Mouse (Mus musculus) neural tube, embryonic 11.5 days (tissue): Measurements from ENCODE around the gene Tmem116. TPM values are rescaled to one million over a fixed set of nuclear protein-coding genes. Genes with fewer than 3 reads are reported as not detected.
"Not testable (repeated sequence)": the region's sequence is repeated elsewhere in the genome, so short reads cannot be mapped to it uniquely, and the experiment has no call there.

Experiments used
- ATAC-seq: fragments of 200-750 bp; cut with Nextera tagmentation; 2 replicates; pipeline ENCODE4 v1.8.0; 2017; ENCODE audit warnings: moderate number of reproducible peaks, mild to moderate bottlenecking, moderate TSS enrichment, moderate library complexity; ENCODE audit not compliant: insufficient read depth, low FRiP score, low TSS enrichment
- DNase-seq: peaks from one replicate; pipeline ENCODE4 v3.0.0-alpha.2; 2015; ENCODE audit warnings: low spot score
- H3K27ac ChIP-seq: fragments of 300-500 bp; sonication (generic); 2 replicates; pipeline ENCODE4 v1.5.1; 2014; ENCODE audit warnings: low read depth, mild to moderate bottlenecking, low read length
- H3K27me3 ChIP-seq: fragments of 300-500 bp; sonication (generic); 2 replicates; pipeline ENCODE4 v1.6.1; 2014; ENCODE audit warnings: mild to moderate bottlenecking, low read length, mixed read lengths; ENCODE audit not compliant: control insufficient read depth, insufficient read depth
- H3K36me3 ChIP-seq: fragments of 300-500 bp; sonication (generic); 2 replicates; pipeline ENCODE4 v1.6.1; 2014; ENCODE audit warnings: mild to moderate bottlenecking, low read length, moderate library complexity, mixed read lengths; ENCODE audit not compliant: control insufficient read depth, insufficient read depth
- H3K4me1 ChIP-seq: fragments of 300-500 bp; sonication (generic); 2 replicates; pipeline ENCODE4 v1.6.1; 2014; ENCODE audit warnings: low read length, mixed read lengths; ENCODE audit not compliant: control insufficient read depth, insufficient read depth
- H3K4me2 ChIP-seq: fragments of 300-500 bp; sonication (generic); 2 replicates; pipeline ENCODE4 v1.6.1; 2014; ENCODE audit warnings: low read depth, mild to moderate bottlenecking, moderate library complexity
- H3K4me3 ChIP-seq: fragments of 300-500 bp; sonication (generic); 2 replicates; pipeline ENCODE4 v1.5.1; 2014; ENCODE audit warnings: low read depth, low read length
- H3K9ac ChIP-seq: fragments of 300-500 bp; sonication (generic); 2 replicates; pipeline ENCODE4 v1.6.1; 2014; ENCODE audit warnings: mild to moderate bottlenecking, low read length
- H3K9me3 ChIP-seq: fragments of 300-500 bp; sonication (generic); 2 replicates; pipeline ENCODE4 v1.6.1; 2016; ENCODE audit warnings: low read length; ENCODE audit not compliant: control insufficient read depth
- WGBS: fragments of 180-500 bp; shearing (Covaris S2); extraction: QIAGEN DNeasy Blood & Tissue Kit; methylation state at CpG from one replicate; pipeline ENCODE4 v1.1.7; 2014; 5-methylcytosine and 5-hydroxymethylcytosine counted together
- polyA plus RNA-seq: library from polyadenylated mRNA; unstranded; fragments of >200 nt; fragmentation: Nextera tagmentation; extraction: Ambion mirVana; gene quantifications from 2 replicates; pipeline ENCODE4 v1.2.1, GENCODE M21; 2014

Gene Tmem116
- polyA plus RNA-seq, 1 experiment from 2014 or later, result 1.8 TPM

DNA sequence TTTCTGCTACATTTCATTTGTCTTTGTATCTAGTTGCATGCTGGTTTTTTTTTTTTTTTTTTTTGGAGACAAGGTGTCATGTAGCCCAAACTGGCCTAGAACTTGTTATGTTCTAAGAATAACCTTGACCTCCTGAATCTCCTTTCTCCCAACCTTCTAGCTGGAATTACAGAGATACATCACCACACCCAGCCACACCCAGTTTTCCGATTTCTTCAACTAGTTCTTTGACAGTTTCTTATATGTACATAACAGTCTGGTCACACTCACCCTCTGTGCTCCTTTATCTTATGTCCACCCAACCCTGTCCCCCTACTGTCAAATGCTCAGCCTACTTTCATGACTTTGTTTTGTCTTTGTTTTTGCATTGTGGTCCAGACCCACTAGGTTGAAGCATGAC, 55.2 kb downstream of the Tmem116 start:
- Histone ChIP-seq H3K4me3 (no peak overlapping the region), H3K36me3 (no peaks in the 10 kb centered on the region), H3K27me3 (no peaks in the 10 kb centered on the region), H3K4me1 (no peaks in the 10 kb centered on the region), H3K4me2 (no peak overlapping the region), H3K9me3 (no peaks in the 10 kb centered on the region), H3K27ac (no peak overlapping the region), H3K9ac (no peak overlapping the region)
- 81% methylated on average over 1 of the region's 1 CpGs for WGBS
- ATAC-seq (no peak), DNase-seq (no peak)

DNA sequence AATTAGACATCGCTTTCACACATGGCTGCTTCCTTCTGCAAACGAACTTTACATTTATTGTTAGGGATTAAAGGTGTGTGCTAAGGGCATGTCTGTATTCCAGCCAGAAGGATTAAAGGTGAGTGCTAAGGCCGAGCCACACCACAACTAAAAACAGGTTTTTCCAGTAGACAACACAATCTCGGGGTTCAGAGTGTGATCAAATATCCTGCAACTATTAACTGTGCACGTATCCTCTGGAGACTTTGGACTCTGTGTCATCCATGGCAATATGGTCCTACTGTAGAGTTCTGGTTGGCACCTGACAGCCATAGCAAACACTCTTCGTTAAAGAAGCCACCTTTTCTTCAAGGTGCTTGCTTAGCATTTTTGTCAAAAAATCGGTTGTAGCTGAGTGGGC, 58.3 kb downstream of the Tmem116 start:
- DNase-seq (no peak), ATAC-seq (no peak)
- no peak overlapping the region for H3K4me2 ChIP-seq
- H3K4me3 ChIP-seq, result no peak overlapping the region
- WGBS, result 86% methylated on average over 7 of the region's 7 CpGs
- H3K9ac ChIP-seq, result no peak overlapping the region
- no peaks in the 10 kb centered on the region for H3K9me3 ChIP-seq
- no peaks in the 10 kb centered on the region for H3K36me3 ChIP-seq
- no peaks in the 10 kb centered on the region for H3K27me3 ChIP-seq
- H3K27ac ChIP-seq, result no peak overlapping the region
- H3K4me1 ChIP-seq, result no peaks in the 10 kb centered on the region

DNA sequence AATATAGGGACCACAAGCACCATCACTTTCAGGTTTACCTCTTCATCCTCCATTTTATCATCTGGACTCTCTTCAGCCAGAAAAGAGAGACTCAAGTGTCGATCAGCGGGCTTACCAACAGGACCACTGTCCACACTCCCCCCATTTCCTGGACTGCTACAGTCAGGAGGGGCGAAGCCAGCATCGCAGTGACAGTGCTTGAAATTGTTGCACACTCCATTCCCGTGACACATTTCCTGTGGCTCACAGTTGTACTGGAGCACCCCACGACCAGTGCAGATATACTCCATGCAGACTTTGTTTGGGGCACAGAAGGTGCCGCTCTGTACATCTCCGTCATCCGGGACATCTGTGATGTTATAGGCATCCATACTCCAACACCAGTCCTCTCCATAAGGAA, 67.3 kb downstream of the Tmem116 start:
- no peaks in the 10 kb centered on the region for H3K4me1 ChIP-seq
- no peak overlapping the region for H3K4me2 ChIP-seq
- no peaks in the 10 kb centered on the region for H3K9me3 ChIP-seq
- no peak overlapping the region for H3K27ac ChIP-seq
- H3K36me3 ChIP-seq, result peaks cover 2% of the 10 kb centered on the region; the same call in 1 of the 2 replicates
- H3K9ac ChIP-seq, result no peak overlapping the region
- DNase-seq (no peak), ATAC-seq (no peak)
- H3K27me3 ChIP-seq, result no peaks in the 10 kb centered on the region
- WGBS, result 93% methylated on average over 9 of the region's 9 CpGs
- no peak overlapping the region for H3K4me3 ChIP-seq

DNA sequence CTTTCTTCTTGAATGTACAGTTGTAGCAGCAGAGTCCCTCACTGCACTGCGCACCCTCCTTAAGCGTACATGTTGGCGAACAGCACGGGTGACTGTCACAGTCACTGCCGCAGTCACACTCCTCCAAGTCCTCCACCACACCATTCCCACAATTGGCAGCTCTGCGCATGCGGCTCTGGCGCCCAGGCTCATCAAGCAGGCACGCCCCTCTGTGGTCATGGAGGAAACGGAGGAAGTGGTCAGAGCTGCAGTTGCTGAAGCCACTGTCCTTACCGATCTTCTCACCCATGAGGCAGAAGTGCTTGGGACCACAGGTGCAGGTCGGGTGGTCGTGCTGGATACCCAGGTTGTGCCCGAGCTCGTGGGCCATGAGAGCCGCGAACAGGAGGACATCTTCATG, 68.1 kb downstream of the Tmem116 start:
- ATAC-seq, H3K4me2 ChIP-seq, H3K4me3 ChIP-seq, H3K36me3 ChIP-seq, H3K27ac ChIP-seq, H3K9me3 ChIP-seq, H3K4me1 ChIP-seq, DNase-seq, H3K27me3 ChIP-seq, H3K9ac ChIP-seq: not testable (repeated sequence)
- 85% methylated on average over 10 of the region's 17 CpGs for WGBS

DNA sequence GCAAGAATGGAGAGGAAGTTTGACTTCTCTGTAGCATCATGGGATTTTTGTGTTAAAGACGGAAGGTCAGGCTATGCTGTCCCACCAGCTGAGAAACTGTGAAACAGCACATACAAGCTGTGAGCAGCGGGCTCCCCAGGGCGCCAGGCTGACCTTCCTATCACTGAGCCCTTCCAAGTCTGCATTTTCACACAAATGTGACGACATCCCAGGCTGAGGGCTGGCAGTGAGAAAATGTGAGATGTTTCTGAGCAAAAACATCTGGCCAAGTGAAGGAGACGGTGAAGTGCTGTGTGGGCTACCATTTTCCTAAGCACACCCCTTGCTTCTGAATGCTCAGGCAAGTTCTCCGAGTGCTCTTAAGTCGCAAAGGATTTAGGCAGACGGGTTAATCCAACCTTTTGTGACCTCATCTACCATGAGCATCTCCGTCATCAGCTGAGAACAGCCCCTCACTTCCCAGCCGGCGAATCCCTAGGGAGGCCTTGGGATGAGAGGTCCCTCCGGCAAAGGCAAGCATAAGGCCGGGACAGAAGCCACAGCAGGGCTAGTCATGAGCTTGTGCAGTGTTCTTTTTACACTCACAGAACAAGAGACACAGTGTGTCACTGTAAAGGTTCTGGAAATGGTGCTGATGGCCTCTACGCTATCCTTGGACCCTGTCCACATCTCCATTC, 74.2 kb downstream of the Tmem116 start:
- DNase-seq (no peak), ATAC-seq (no peak)
- no peaks in the 10 kb centered on the region for H3K4me1 ChIP-seq
- H3K27me3 ChIP-seq, result no peaks in the 10 kb centered on the region
- no peak overlapping the region for H3K27ac ChIP-seq
- H3K4me3 ChIP-seq, result no peak overlapping the region
- H3K4me2 ChIP-seq, result no peak overlapping the region
- H3K9me3 ChIP-seq, result no peaks in the 10 kb centered on the region
- H3K36me3 ChIP-seq, result peaks cover 33% of the 10 kb centered on the region
- no peak overlapping the region for H3K9ac ChIP-seq
- 86% methylated on average over 14 of the region's 14 CpGs for WGBS

DNA sequence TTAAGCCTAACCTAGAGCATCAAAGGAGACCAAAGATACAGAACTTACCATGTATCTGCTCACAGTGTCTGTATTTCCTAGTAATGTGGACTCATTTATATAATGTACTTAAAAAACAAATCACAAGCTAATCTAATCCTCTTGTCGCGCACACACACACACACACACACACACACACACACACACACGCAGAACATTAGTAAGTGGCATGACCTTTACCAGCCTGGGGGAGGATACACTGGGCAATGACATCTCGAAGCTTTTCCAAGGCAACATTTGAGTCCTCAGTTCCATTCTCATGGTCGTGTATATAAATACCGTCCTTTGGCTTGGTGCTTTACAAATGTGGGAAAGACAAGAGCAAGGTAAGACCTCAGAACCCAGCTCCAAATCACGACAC, 74.8 kb downstream of the Tmem116 start:
- H3K36me3 ChIP-seq, result peaks cover 33% of the 10 kb centered on the region
- H3K9ac ChIP-seq, result no peak overlapping the region
- no peaks in the 10 kb centered on the region for H3K9me3 ChIP-seq
- whole genome bisulfite sequencing, result 88% methylated on average over 7 of the region's 7 CpGs
- no peak for ATAC-seq
- H3K4me1 ChIP-seq, result no peaks in the 10 kb centered on the region
- no peak overlapping the region for H3K27ac ChIP-seq
- no peak for DNase-seq
- no peak overlapping the region for H3K4me3 ChIP-seq
- H3K27me3 ChIP-seq, result no peaks in the 10 kb centered on the region
- H3K4me2 ChIP-seq, result no peak overlapping the region

DNA sequence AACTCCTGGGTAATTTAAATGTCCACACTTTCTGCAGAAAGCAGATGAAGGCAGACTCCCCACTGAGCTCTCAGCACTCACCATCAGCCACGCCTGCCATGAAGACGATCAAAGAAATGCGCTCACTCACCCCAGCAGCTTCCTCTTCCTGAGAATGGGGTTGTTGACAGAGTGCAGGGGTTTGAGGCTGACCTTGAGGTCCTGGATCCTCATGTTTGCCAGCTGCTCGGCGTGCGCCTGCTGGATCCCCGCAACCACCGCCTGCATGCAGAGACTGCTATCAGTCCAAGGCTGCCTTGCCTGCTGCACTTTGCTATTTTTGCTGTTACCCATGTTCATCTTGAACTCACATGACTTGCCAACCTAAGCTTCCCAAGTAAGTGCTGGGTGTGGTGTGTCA, 75.3 kb downstream of the Tmem116 start:
- Histone ChIP-seq H3K36me3 (peaks cover 33% of the 10 kb centered on the region), H3K4me3 (no peak overlapping the region), H3K27ac (no peak overlapping the region), H3K4me2 (no peak overlapping the region), H3K9ac (no peak overlapping the region), H3K9me3 (no peaks in the 10 kb centered on the region), H3K27me3 (no peaks in the 10 kb centered on the region), H3K4me1 (no peaks in the 10 kb centered on the region)
- 74% methylated on average over 8 of the region's 8 CpGs for WGBS
- DNase-seq (peak; percentile 36), ATAC-seq (no peak)

DNA sequence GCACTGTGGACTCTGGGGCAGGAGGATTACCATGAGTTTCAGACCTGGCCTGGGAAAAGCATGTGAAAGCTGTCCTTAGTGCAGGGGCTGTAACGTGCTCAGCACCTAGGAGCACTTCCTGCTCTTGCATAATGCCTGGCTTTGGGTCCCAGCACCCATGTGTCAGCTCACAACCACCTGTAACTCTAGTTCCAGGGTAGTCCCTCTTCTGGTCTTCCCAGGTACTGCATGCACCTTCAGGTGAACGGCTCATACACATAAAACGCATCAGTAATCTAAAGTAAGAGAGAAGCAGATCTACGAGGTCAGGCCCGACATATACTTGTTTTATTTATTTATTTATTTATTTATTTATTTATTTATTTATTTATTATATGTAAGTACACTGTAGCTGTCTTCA, 82.8 kb downstream of the Tmem116 start:
- 90% methylated on average over 5 of the region's 5 CpGs for WGBS
- Histone ChIP-seq H3K9ac (no peak overlapping the region), H3K27me3 (no peaks in the 10 kb centered on the region), H3K36me3 (peaks cover 24% of the 10 kb centered on the region), H3K4me1 (no peaks in the 10 kb centered on the region), H3K9me3 (no peaks in the 10 kb centered on the region), H3K4me2 (no peak overlapping the region), H3K27ac (no peak overlapping the region), H3K4me3 (no peak overlapping the region)
- no peak for ATAC-seq
- DNase-seq, result no peak

DNA sequence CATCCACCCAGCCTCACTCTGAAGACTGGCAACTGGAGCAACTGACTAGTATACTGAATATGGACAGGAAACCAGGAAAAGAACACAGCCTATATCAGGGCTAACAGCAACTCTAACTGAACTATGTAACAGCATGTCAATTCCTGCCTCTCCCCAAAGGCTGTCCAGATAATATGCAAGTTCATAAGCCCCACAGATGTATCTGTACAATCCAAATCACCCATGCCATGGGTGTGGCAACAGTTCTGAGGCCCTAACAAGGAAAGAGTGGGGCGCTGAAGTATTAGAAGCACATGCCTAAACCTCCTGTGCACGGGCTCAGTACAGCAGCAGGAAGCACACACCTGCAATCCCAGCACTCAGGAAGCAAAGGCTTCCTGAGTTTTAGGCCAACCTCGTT, 83.4 kb downstream of the Tmem116 start:
- no peak overlapping the region for H3K4me3 ChIP-seq
- no peak overlapping the region for H3K9ac ChIP-seq
- 94% methylated on average over 3 of the region's 3 CpGs for WGBS
- peaks cover 24% of the 10 kb centered on the region for H3K36me3 ChIP-seq
- DNase-seq (no peak), ATAC-seq (no peak)
- no peak overlapping the region for H3K4me2 ChIP-seq
- no peaks in the 10 kb centered on the region for H3K27me3 ChIP-seq
- no peaks in the 10 kb centered on the region for H3K9me3 ChIP-seq
- no peaks in the 10 kb centered on the region for H3K4me1 ChIP-seq
- no peak overlapping the region for H3K27ac ChIP-seq
